Mouse (Mus musculus): ENCODE measurements at regions not wholly inside any gene's neighbourhood (a gene's known extent, or its start where the extent isn't known, plus 50 kb on each side); places are given as distances from the start of the nearest gene placed in this dataset.

GRCm38 (mm10) chr1:159451462-159451861 lies 72.1 kb upstream of the Tnr start:
- dilution Hi-C loops (cut with MboI; ENCODE audit: extremely low pct_ligation_motif_present, extremely low pct_unique_long_range_greater_than_20kb, low sequenced_read_pairs) (no loop called here), in situ Hi-C loops (cut with MboI; ENCODE audit: low pct_ligation_motif_present, low pct_unique_long_range_greater_than_20kb, low sequenced_read_pairs) (no loop called here)
- TF ChIP-seq MAZ (IDR thresholded peaks at IDR 0.05; ENCODE audit: low read depth, low read length) (no peak), MXI1 (IDR thresholded peaks at IDR 0.05; ENCODE audit: low read depth, low read length) (no peak), RAD21 (IDR thresholded peaks at IDR 0.05; ENCODE audit: low read depth, low read length) (peak; percentile 16), JUN (IDR thresholded peaks at IDR 0.05; ENCODE audit: insufficient read depth, low read depth, low read length) (no peak), ZNF384 (IDR thresholded peaks at IDR 0.05; ENCODE audit: low read depth, low read length) (no peak), NELFE (IDR thresholded peaks at IDR 0.05; ENCODE audit: low read depth, low read length) (no peak), SIN3A (IDR thresholded peaks at IDR 0.05; ENCODE audit: low read length) (no peak), GABPA (IDR thresholded peaks at IDR 0.05; ENCODE audit: insufficient replicate concordance, low read depth, low read length) (no peak)
- Histone ChIP-seq H3K4me3 (replicated peaks in 1 of 3; ENCODE audit: low read depth in 2 of 3, low read length in 2 of 3, poor library complexity in 1 of 3) (no peak overlapping the region), H3K36me3 (replicated peaks in 1 of 2; ENCODE audit: control insufficient read depth in 1 of 2, insufficient read depth in 1 of 2, low read length in 1 of 2) (no peaks in the 10 kb centered on the region), H3K4me2 (ENCODE audit: insufficient read depth, low read depth, poor library complexity, severe bottlenecking) (no peak overlapping the region), H3K27me3 (replicated peaks) (peaks cover 49% of the 10 kb centered on the region), H3K79me2 (replicated peaks; ENCODE audit: control insufficient read depth, extremely low read depth, insufficient read depth, poor library complexity, severe bottlenecking) (no peaks in the 10 kb centered on the region), H3K4me1 (ENCODE audit: control insufficient read depth in 1 of 2, insufficient read depth in 2 of 2) (no peaks in the 10 kb centered on the region), H3K27ac (ENCODE audit: insufficient read depth, low read depth) (no peak overlapping the region), H3K9me3 (replicated peaks; ENCODE audit: low read length) (no peaks in the 10 kb centered on the region), H3K9ac (ENCODE audit: insufficient read depth, low read depth) (no peak overlapping the region)
- no peak for DNase-seq (ENCODE audit: extremely low read depth)

- Histone ChIP-seq H3K4me2 (ENCODE audit: insufficient read depth, low read depth, poor library complexity, severe bottlenecking) (peak overlapping the region; percentile 51), H3K4me3 (replicated peaks in 1 of 3; ENCODE audit: low read depth in 2 of 3, low read length in 2 of 3, poor library complexity in 1 of 3) (no peak overlapping the region), H3K79me2 (replicated peaks; ENCODE audit: control insufficient read depth, extremely low read depth, insufficient read depth, poor library complexity, severe bottlenecking) (no peaks in the 10 kb centered on the region), H3K9ac (ENCODE audit: insufficient read depth, low read depth) (no peak overlapping the region), H3K36me3 (replicated peaks in 1 of 2; ENCODE audit: control insufficient read depth in 1 of 2, insufficient read depth in 1 of 2, low read length in 1 of 2) (no peaks in the 10 kb centered on the region), H3K9me3 (replicated peaks; ENCODE audit: low read length) (no peaks in the 10 kb centered on the region), H3K27ac (ENCODE audit: insufficient read depth, low read depth) (no peak overlapping the region), H3K4me1 (ENCODE audit: control insufficient read depth in 1 of 2, insufficient read depth in 2 of 2) (no peaks in the 10 kb centered on the region), H3K27me3 (replicated peaks) (peaks cover 6% of the 10 kb centered on the region)
- no peak for DNase-seq (ENCODE audit: extremely low read depth)
- no peak for TF ChIP-seq SMC3 (IDR thresholded peaks at IDR 0.05; ENCODE audit: low read depth, low read length)
- TF ChIP-seq TCF12 (IDR thresholded peaks at IDR 0.05; ENCODE audit: low read depth, low read length), result no peak
- TF ChIP-seq CHD1 (IDR thresholded peaks at IDR 0.05; ENCODE audit: low read depth, low read length), result no peak
- no peak for TF ChIP-seq MYC (IDR thresholded peaks at IDR 0.05; ENCODE audit: low read depth, low read length)
- TF ChIP-seq RCOR1 (conservative IDR thresholded peaks at IDR 0.05; ENCODE audit: low read depth, low read length), result no peak
- no peak for TF ChIP-seq USF1 (IDR thresholded peaks at IDR 0.05; ENCODE audit: low read depth, low read length)
- TF ChIP-seq ELF1 (IDR thresholded peaks at IDR 0.05; ENCODE audit: low read depth, low read length), result no peak
- TF ChIP-seq KAT2A (IDR thresholded peaks at IDR 0.05; ENCODE audit: insufficient replicate concordance, low read length), result no peak
- no peak for TF ChIP-seq EP300 (IDR thresholded peaks at IDR 0.05; ENCODE audit: low read length)
- no peak for TF ChIP-seq JUN (IDR thresholded peaks at IDR 0.05; ENCODE audit: insufficient read depth, low read depth, low read length)
- TF ChIP-seq MXI1 (IDR thresholded peaks at IDR 0.05; ENCODE audit: low read depth, low read length), result no peak
- no peak for TF ChIP-seq HCFC1 (IDR thresholded peaks at IDR 0.05; ENCODE audit: low read depth, low read length)
- no peak for TF ChIP-seq POLR2AphosphoS2 (IDR thresholded peaks at IDR 0.05; ENCODE audit: low read depth, low read length)
- TF ChIP-seq PAX5 (IDR thresholded peaks at IDR 0.05; ENCODE audit: low read length), result no peak
- no peak for TF ChIP-seq IRF4 (IDR thresholded peaks at IDR 0.05; ENCODE audit: low read depth, low read length)
- TF ChIP-seq POLR2A (IDR thresholded peaks at IDR 0.05; ENCODE audit: low read depth, low read length), result no peak
- TF ChIP-seq CHD2 (IDR thresholded peaks at IDR 0.05; ENCODE audit: low read length), result no peak
- TF ChIP-seq MAX (IDR thresholded peaks at IDR 0.05; ENCODE audit: low read length), result no peak
- TF ChIP-seq ZKSCAN1 (IDR thresholded peaks at IDR 0.05; ENCODE audit: borderline replicate concordance, low read depth, low read length), result no peak
- in situ Hi-C loops (cut with MboI; ENCODE audit: low pct_ligation_motif_present, low pct_unique_long_range_greater_than_20kb, low sequenced_read_pairs) (no loop called here), dilution Hi-C loops (cut with MboI; ENCODE audit: extremely low pct_ligation_motif_present, extremely low pct_unique_long_range_greater_than_20kb, low sequenced_read_pairs) (no loop called here)
Observed at GRCm38 (mm10) chr1:159460876-159461275, 62.7 kb upstream of the Tnr start.
